Mouse (Mus musculus): ENCODE measurements around the gene Zfp526. TPM values are rescaled to one million over a fixed set of nuclear protein-coding genes. Genes with fewer than 3 reads are reported as not detected.
A peak's percentile ranks its signal among the peaks of the same experiment; 100 is the strongest.

Gene Zfp526
- polyA plus RNA-seq, 1 experiment from 2014 or later = 3.6 TPM

- H3K9ac ChIP-seq = peak overlapping the region; percentile 96
- no peak for ATAC-seq (ENCODE audit: borderline replicate concordance, extremely low read depth, low FRiP score, low TSS enrichment)
- no peaks in the 10 kb centered on the region for H3K27me3 ChIP-seq
- H3K4me3 ChIP-seq = peak overlapping the region; percentile 99
- peak overlapping the region; percentile 90 for H3K4me2 ChIP-seq
- peaks cover 32% of the 10 kb centered on the region for H3K36me3 ChIP-seq
- H3K27ac ChIP-seq = peak overlapping the region; percentile 99
- no peaks in the 10 kb centered on the region for H3K9me3 ChIP-seq
- 33% methylated on average over 20 of the region's 20 CpGs for WGBS
- peaks cover 41% of the 10 kb centered on the region for H3K4me1 ChIP-seq
Measured at GRCm38 (mm10) chr7:25246079-25246758, 25.0 kb downstream of the Zfp526 start.

GRCm38 (mm10) chr7:25246759-25247137 lies 25.5 kb downstream of the Zfp526 start:
- Histone ChIP-seq H3K9me3 (no peaks in the 10 kb centered on the region), H3K36me3 (peaks cover 32% of the 10 kb centered on the region), H3K4me1 (peaks cover 47% of the 10 kb centered on the region), H3K27me3 (no peaks in the 10 kb centered on the region), H3K9ac (peak overlapping the region; percentile 96), H3K4me3 (peak overlapping the region; percentile 99), H3K27ac (peak overlapping the region; percentile 99), H3K4me2 (peak overlapping the region; percentile 90)
- WGBS = 17% methylated on average over 4 of the region's 4 CpGs
- ATAC-seq (ENCODE audit: borderline replicate concordance, extremely low read depth, low FRiP score, low TSS enrichment) = no peak

- Histone ChIP-seq H3K4me3 (peak overlapping the region; percentile 99), H3K4me1 (peaks cover 54% of the 10 kb centered on the region), H3K27ac (peak overlapping the region; percentile 99), H3K4me2 (peak overlapping the region; percentile 90), H3K27me3 (no peaks in the 10 kb centered on the region), H3K9me3 (no peaks in the 10 kb centered on the region), H3K36me3 (peaks cover 28% of the 10 kb centered on the region), H3K9ac (peak overlapping the region; percentile 96)
- WGBS = 6% methylated on average over 3 of the region's 3 CpGs
- no peak for ATAC-seq (ENCODE audit: borderline replicate concordance, extremely low read depth, low FRiP score, low TSS enrichment)
Measured at GRCm38 (mm10) chr7:25247498-25247897, 26.3 kb downstream of the Zfp526 start.

GRCm38 (mm10) chr7:25248018-25248647 lies 26.9 kb downstream of the Zfp526 start:
- under 1% methylated on average over 18 of the region's 18 CpGs for WGBS
- H3K36me3 ChIP-seq = peaks cover 22% of the 10 kb centered on the region
- H3K27ac ChIP-seq = peak overlapping the region; percentile 99
- ATAC-seq (ENCODE audit: borderline replicate concordance, extremely low read depth, low FRiP score, low TSS enrichment) = no peak
- peak overlapping the region; percentile 99 for H3K4me3 ChIP-seq
- H3K4me1 ChIP-seq = peaks cover 54% of the 10 kb centered on the region
- peak overlapping the region; percentile 96 for H3K9ac ChIP-seq
- H3K27me3 ChIP-seq = no peaks in the 10 kb centered on the region
- H3K4me2 ChIP-seq = peak overlapping the region; percentile 90
- no peaks in the 10 kb centered on the region for H3K9me3 ChIP-seq

- H3K27me3 ChIP-seq = no peaks in the 10 kb centered on the region
- H3K4me3 ChIP-seq = peak overlapping the region; percentile 99
- 4% methylated on average over 25 of the region's 25 CpGs for WGBS
- peaks cover 16% of the 10 kb centered on the region for H3K36me3 ChIP-seq
- ATAC-seq (ENCODE audit: borderline replicate concordance, extremely low read depth, low FRiP score, low TSS enrichment) = no peak
- no peaks in the 10 kb centered on the region for H3K9me3 ChIP-seq
- H3K27ac ChIP-seq = peak overlapping the region; percentile 99
- peak overlapping the region; percentile 90 for H3K4me2 ChIP-seq
- H3K4me1 ChIP-seq = peaks cover 54% of the 10 kb centered on the region
- peak overlapping the region; percentile 96 for H3K9ac ChIP-seq
Measured at GRCm38 (mm10) chr7:25248846-25249313, 27.7 kb downstream of the Zfp526 start.

DNA sequence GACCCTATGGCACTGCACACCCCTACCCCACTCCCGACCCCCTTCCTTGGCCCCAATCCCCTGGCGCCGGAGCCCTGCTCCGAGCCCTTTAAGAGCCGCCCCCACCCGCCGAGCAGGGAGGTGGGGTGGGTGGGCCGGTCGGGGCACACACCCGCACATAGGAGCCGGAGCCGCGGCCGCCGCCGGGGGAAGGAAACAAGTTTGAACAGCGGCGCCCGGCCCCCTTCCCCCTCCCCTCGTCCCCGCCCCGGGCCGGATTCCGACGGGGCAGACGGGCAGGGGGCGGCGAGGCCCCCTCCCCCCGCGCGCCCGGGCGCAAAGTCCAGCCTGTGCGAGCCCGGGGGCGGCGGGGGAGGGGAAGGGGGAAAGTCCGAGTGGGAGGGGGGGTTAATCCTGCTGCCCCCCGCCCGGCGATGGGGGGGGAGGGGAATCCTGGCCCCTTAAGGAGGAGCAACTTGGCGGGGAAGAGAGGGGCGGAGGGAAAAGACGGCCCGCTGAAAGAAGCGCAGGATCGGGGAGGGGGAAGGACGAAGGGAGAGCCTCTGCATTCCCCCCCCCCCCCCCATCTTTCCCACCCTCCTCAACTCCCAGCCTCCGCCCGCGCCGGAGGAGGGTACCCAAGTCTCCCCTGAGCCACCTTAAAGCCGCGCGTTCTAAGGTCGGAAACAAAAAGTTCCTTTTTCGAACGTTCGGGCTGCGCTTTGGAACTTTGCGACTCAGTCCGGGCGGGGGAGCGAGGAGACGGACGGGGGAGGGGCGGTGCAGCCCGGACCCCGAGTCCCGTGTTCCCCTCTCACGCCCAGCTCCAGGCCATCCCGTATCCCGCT lies 28.3 kb downstream of the Zfp526 start:
- peak overlapping the region; percentile 96 for H3K9ac ChIP-seq
- peaks cover 11% of the 10 kb centered on the region for H3K36me3 ChIP-seq
- peak overlapping the region; percentile 99 for H3K4me3 ChIP-seq
- H3K27ac ChIP-seq = peak overlapping the region; percentile 99
- no peaks in the 10 kb centered on the region for H3K27me3 ChIP-seq
- peaks cover 50% of the 10 kb centered on the region for H3K4me1 ChIP-seq
- H3K4me2 ChIP-seq = peak overlapping the region; percentile 90
- H3K9me3 ChIP-seq = no peaks in the 10 kb centered on the region
- peak; percentile 55 for ATAC-seq (ENCODE audit: borderline replicate concordance, extremely low read depth, low FRiP score, low TSS enrichment)
- WGBS = under 1% methylated on average over 31 of the region's 73 CpGs

DNA sequence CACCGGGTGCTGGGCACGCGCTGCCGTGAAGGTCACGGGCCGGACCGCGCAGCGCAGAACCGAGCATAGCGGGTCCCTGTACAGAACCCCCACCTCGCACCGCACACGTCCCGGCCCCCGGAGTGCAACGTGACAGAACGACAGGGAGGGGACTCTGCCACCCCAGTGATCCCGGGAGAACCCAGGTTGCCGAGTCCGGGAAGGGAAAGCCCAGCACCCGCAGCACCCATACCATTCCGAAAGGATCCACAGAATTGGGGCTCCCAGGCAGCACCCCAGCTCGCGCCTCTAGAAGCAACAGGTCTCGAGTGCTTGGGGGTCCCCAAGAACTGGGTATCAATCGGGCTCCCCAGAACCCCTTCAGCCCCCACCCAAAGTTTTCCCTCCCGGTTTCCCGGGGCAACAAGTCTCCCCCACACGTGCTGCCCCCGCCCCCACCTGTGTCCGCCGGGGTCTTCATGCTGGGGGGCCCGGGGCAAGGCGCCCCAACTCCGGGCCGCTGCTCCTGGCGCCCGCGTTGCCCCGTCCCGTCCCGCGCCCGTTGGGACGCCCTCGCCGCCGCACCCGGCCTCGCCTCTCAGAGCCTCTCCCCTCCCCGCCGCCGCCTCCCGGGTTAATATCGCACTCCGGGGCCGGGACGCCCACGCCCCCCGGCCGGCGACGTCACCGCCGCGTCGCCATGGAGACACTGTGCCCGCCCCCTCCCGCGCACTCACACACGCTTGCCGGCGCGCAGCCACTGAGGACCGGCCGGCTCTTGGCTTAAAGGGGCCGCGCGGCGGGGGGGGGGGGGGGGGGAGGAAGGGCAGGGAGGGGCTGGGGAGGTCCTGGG lies 29.1 kb downstream of the Zfp526 start, which contains the start of gene Erf:
TSS of gene Erf (minus strand) at position 621 of the 832 bp plus-strand sequence.
- Histone ChIP-seq H3K4me3 (peak within 1 kb of the TSS; percentile 99), H3K9me3 (no peaks in the 10 kb centered on the region), H3K9ac (peak within 1 kb of the TSS; percentile 96), H3K27ac (peak within 1 kb of the TSS; percentile 99), H3K4me2 (peak within 1 kb of the TSS; percentile 90), H3K4me1 (peaks cover 48% of the 10 kb centered on the region), H3K27me3 (no peaks in the 10 kb centered on the region), H3K36me3 (peaks cover 3% of the 10 kb centered on the region)
- WGBS = under 1% methylated on average over 40 of the region's 81 CpGs
- peak; percentile 83 for ATAC-seq (ENCODE audit: borderline replicate concordance, extremely low read depth, low FRiP score, low TSS enrichment)

DNA sequence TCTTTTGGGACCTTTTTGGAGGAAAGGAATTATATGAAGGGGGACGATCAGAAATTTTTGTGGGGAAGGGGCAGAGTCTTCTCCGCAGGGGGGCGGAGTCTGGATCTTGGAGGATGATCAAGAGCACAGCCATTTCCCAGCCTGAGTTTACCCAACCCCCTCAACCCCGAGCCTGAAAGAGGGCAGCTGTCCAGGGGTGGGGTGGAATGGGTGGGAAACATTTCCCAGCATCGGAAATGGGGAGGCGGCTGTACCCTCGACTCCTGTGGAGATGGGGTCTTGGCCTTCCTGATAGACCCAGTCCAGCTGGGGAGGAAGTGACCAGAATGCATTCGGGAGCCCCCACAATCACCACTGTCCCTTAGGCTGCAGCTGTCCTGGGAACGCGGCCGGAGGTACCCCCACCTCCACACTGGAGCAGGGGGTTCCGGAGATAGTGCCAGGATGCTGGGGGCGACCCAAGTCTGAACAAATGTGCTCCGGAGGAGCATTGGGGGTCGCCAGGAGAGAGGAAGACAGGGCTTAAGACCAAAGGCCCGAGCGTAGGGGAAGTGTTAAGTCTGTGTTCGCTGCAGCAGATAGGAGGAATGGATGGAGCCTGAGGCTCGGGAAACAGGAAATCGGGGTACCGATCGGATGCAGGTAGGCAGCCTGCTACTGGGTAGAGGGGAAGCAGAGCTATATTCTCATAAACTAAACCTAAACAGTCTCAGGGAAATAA lies 30.0 kb downstream of the Zfp526 start:
- peak overlapping the region; percentile 99 for H3K4me3 ChIP-seq

DNA sequence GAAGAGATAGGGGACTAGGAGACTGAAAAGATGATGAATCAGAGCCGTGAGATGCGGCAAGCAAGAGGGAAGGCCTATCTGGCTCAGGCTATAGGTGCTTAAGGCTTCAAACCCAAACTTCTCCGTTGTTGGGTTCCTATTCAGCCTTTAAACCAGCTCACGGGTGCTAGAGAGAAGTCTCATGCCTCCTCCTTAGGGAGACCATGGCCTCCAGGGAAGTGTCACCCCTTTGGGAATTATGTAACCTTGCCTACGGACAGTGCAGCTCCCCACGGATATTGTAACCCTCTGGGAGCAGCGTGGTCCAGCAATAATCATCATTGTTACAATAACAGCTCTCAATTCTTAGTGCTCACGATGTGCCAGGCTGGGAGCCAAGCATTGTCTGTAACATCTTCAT lies 30.6 kb downstream of the Zfp526 start:
- 26% methylated on average over 8 of the region's 8 CpGs for WGBS
- ATAC-seq (ENCODE audit: borderline replicate concordance, extremely low read depth, low FRiP score, low TSS enrichment) = no peak

More for the DNA sequence above, 30.0 kb downstream of the Zfp526 start:
- H3K27me3 ChIP-seq = no peaks in the 10 kb centered on the region
- ATAC-seq (ENCODE audit: borderline replicate concordance, extremely low read depth, low FRiP score, low TSS enrichment) = peak; percentile 50
- peak overlapping the region; percentile 99 for H3K27ac ChIP-seq
- peak overlapping the region; percentile 60 for H3K9ac ChIP-seq
- no peaks in the 10 kb centered on the region for H3K36me3 ChIP-seq
- peaks cover 39% of the 10 kb centered on the region for H3K4me1 ChIP-seq
- H3K4me2 ChIP-seq = peak overlapping the region; percentile 90
- 2% methylated on average over 22 of the region's 22 CpGs for WGBS
- H3K9me3 ChIP-seq = no peaks in the 10 kb centered on the region

GRCm38 (mm10) chr7:25261896-25262295 lies 40.7 kb downstream of the Zfp526 start:
- H3K27me3 ChIP-seq = no peaks in the 10 kb centered on the region
- H3K27ac ChIP-seq = no peak overlapping the region
- no peak overlapping the region for H3K4me3 ChIP-seq
- H3K4me1 ChIP-seq = peaks cover 2% of the 10 kb centered on the region; the same call in 1 of the 2 replicates
- H3K4me2 ChIP-seq = no peak overlapping the region
- H3K9ac ChIP-seq = no peak overlapping the region
- H3K9me3 ChIP-seq = no peaks in the 10 kb centered on the region
- no peak for ATAC-seq (ENCODE audit: borderline replicate concordance, extremely low read depth, low FRiP score, low TSS enrichment)
- no peaks in the 10 kb centered on the region for H3K36me3 ChIP-seq
- WGBS = 75% methylated on average over 1 of the region's 1 CpGs

More for the DNA sequence above, 30.6 kb downstream of the Zfp526 start:
- Histone ChIP-seq H3K36me3 (no peaks in the 10 kb centered on the region), H3K9me3 (no peaks in the 10 kb centered on the region), H3K27me3 (no peaks in the 10 kb centered on the region), H3K4me1 (peaks cover 33% of the 10 kb centered on the region), H3K4me2 (peak overlapping the region; percentile 90), H3K9ac (peak overlapping the region; percentile 60), H3K4me3 (peak overlapping the region; percentile 99), H3K27ac (peak overlapping the region; percentile 99)

Measured in lung, embryonic 15.5 days (tissue).